21 mouse cellular contexts compared by ENCODE assay signal in genomic region chr12:79068306-79068705, GRCm38 (mm10). TPM values are rescaled to one million over a fixed set of nuclear protein-coding genes. Genes with fewer than 3 reads are reported as not detected.
A peak's percentile ranks its signal among the peaks of the same experiment; 100 is the strongest.
DNase-seq lines count a peak whose midpoint lies in the region; ATAC-seq lines count a peak whose summit lies in the region.
"Had no signal": no experiment of that assay in that cellular context is flagged by ENCODE, and none has a peak within 500 bp of the region (broad histone marks: within the 10 kb centered on the region; RNA-seq: fewer than 3 reads in every experiment).

No protein-coding gene starts in this region.

- peaks cover 28% of the 10 kb centered on the region for H3K36me3 ChIP-seq in kidney, embryonic 14.5 days (ENCODE audit: control insufficient read depth, insufficient read depth, low read length)

- 0 out of 2 replicates have a peak, but pooled peaks have one; percentile 12 for ATAC-seq in kidney, embryonic 14.5 days (ENCODE audit: low FRiP score, low TSS enrichment)
- no peak for ATAC-seq in inflammation-experienced regulatory T-cells, adult 6 months
- ATAC-seq: forebrain, embryonic 13.5 days; forebrain, postnatal 0 days had no signal

- H3K27ac ChIP-seq in kidney, embryonic 14.5 days (ENCODE audit: low read depth, low read length) = no peak overlapping the region
- H3K27ac ChIP-seq: embryonic facial prominence, embryonic 10.5 days; forebrain, embryonic 13.5 days; heart, adult 2 months; heart, embryonic 15.5 days had no signal

- peak; percentile 77 for DNase-seq in kidney, adult 18-20 months
- DNase-seq in kidney, postnatal 10 days = peak; percentile 60
- peak; percentile 39 to 61 for DNase-seq in kidney, postnatal 4 days
- DNase-seq in left cerebral cortex, adult 9 months (ENCODE audit: low spot score in 2 of 2) = no peak
- DNase-seq in thymus, postnatal 14 days = no peak
- no peak for DNase-seq in right cerebral cortex, postnatal 14 days
- DNase-seq: adrenal gland, adult 2 months; adrenal gland, postnatal 25 days; cerebellum, adult 18-20 months; cerebellum, adult 9-11 months; forebrain, postnatal 0 days; gastrocnemius, postnatal 14 days; heart, adult 2 months; heart, postnatal 14 days had no signal

- H3K9ac ChIP-seq in kidney, embryonic 14.5 days (ENCODE audit: low read depth, low read length) = no peak overlapping the region
- H3K9ac ChIP-seq: forebrain, embryonic 13.5 days; forebrain, postnatal 0 days; heart, embryonic 15.5 days had no signal

- H3K4me1 ChIP-seq in kidney, embryonic 14.5 days (ENCODE audit: control insufficient read depth, insufficient read depth, low read length) = no peaks in the 10 kb centered on the region
- H3K4me1 ChIP-seq: embryonic facial prominence, embryonic 10.5 days; forebrain, embryonic 13.5 days; heart, embryonic 15.5 days had no signal

- WGBS in kidney, embryonic 14.5 days = 84% methylated on average over 11 of the region's 11 CpGs

- H3K27me3 ChIP-seq in kidney, embryonic 14.5 days (ENCODE audit: control insufficient read depth, insufficient read depth, low read length) = no peaks in the 10 kb centered on the region
- H3K27me3 ChIP-seq: CH12.LX; forebrain, embryonic 13.5 days had no signal

- no peak overlapping the region for H3K4me2 ChIP-seq in kidney, embryonic 14.5 days (replicated peaks; ENCODE audit: low read depth, low read length)
- H3K4me2 ChIP-seq: forebrain, embryonic 13.5 days; heart, embryonic 11.5 days; heart, embryonic 15.5 days had no signal

- no peaks in the 10 kb centered on the region for H3K9me3 ChIP-seq in kidney, embryonic 14.5 days (ENCODE audit: control insufficient read depth, low read length)
- H3K9me3 ChIP-seq: embryonic facial prominence, embryonic 10.5 days; forebrain, embryonic 13.5 days; heart, embryonic 15.5 days had no signal

- no peak overlapping the region for H3K4me3 ChIP-seq in kidney, embryonic 14.5 days (ENCODE audit: low read length)
- H3K4me3 ChIP-seq: embryonic facial prominence, embryonic 10.5 days; forebrain, embryonic 13.5 days; heart, adult 2 months; heart, embryonic 15.5 days had no signal

RNA-seq across cellular contexts. Expression of gene Pigh, which starts 21.1 kb away (rescaled TPM):
- 27.1 and 36.4 TPM in 2 replicates for polyA plus RNA-seq in kidney, embryonic 14.5 days (2014; fragmentation: Nextera tagmentation; extraction: Ambion mirVana)
- polyA plus RNA-seq in inflammation-experienced regulatory T-cells, adult 6 months (2017; shearing (Covaris generic)) = 10 to 100 TPM; 24.0 to 33.4 (median 31.1) TPM

RNA-seq across cellular contexts. Expression of gene Plekhh1, which starts 39.3 kb away (rescaled TPM):
- polyA plus RNA-seq in kidney, embryonic 14.5 days (2014; fragmentation: Nextera tagmentation; extraction: Ambion mirVana) = 5.3 and 7.9 TPM in 2 replicates
- under 1 TPM; 0.07 to 0.14 (median 0.09) TPM for polyA plus RNA-seq in inflammation-experienced regulatory T-cells, adult 6 months (2017; shearing (Covaris generic))

Comparison
In these comparisons a context has a peak if more than half of its experiments do, and no peak if none do; other contexts are left out.
1. DNase-seq: peak in kidney, adult 18-20 months (single experiment), kidney, postnatal 10 days (single experiment) and kidney, postnatal 4 days (2 of 2); none in left cerebral cortex, adult 9 months (0 of 2), thymus, postnatal 14 days (single experiment) and right cerebral cortex, postnatal 14 days (single experiment).